Mouse (Mus musculus) hindbrain, embryonic 15.5 days (tissue): ENCODE results near the gene Timm10b. TPM values are rescaled to one million over a fixed set of nuclear protein-coding genes. Genes with fewer than 3 reads are reported as not detected.

Experiments
- ATAC-seq: fragments of 200-750 bp; cut with Nextera tagmentation; 2 replicates; pipeline ENCODE4 v1.8.0; 2017; ENCODE audit warnings: low read depth, moderate number of reproducible peaks, moderate TSS enrichment; ENCODE audit not compliant: low FRiP score
- H3K27ac ChIP-seq: fragments of 300-500 bp; sonication (generic); replicated peaks from 2 replicates; pipeline ENCODE4 v1.5.1; 2015; ENCODE audit warnings: mild to moderate bottlenecking, inconsistent platforms
- H3K27me3 ChIP-seq: fragments of 300-500 bp; sonication (generic); 2 replicates; pipeline ENCODE4 v1.6.1; 2015; ENCODE audit warnings: control low read depth, inconsistent platforms
- H3K36me3 ChIP-seq: fragments of 300-500 bp; sonication (generic); 2 replicates; pipeline ENCODE4 v1.6.1; 2015; ENCODE audit warnings: control low read depth, inconsistent platforms
- H3K4me1 ChIP-seq: fragments of 300-500 bp; sonication (generic); replicated peaks from 2 replicates; pipeline ENCODE4 v1.6.1; 2015; ENCODE audit warnings: control low read depth, inconsistent platforms
- H3K4me2 ChIP-seq: fragments of 300-500 bp; sonication (generic); 2 replicates; pipeline ENCODE4 v1.6.1; 2015; ENCODE audit warnings: moderate library complexity, mild to moderate bottlenecking, inconsistent platforms
- H3K4me3 ChIP-seq: fragments of 300-500 bp; sonication (generic); 2 replicates; pipeline ENCODE4 v1.5.1; 2015; ENCODE audit warnings: mild to moderate bottlenecking, inconsistent platforms
- H3K9ac ChIP-seq: fragments of 300-500 bp; sonication (generic); 2 replicates; pipeline ENCODE4 v1.6.1; 2015; ENCODE audit warnings: inconsistent platforms
- H3K9me3 ChIP-seq: fragments of 300-500 bp; sonication (generic); 2 replicates; pipeline ENCODE4 v1.6.1; 2016; ENCODE audit warnings: control low read depth, inconsistent platforms
- WGBS: fragments of 180-500 bp; shearing (Covaris S2); methylation state at CpG from one replicate; pipeline ENCODE4 v1.1.7; 2015; 5-methylcytosine and 5-hydroxymethylcytosine counted together
- polyA plus RNA-seq: library from polyadenylated mRNA; unstranded; fragments of >200 nt; fragmentation: Nextera tagmentation; extraction: Ambion mirVana; gene quantifications from 2 replicates; pipeline ENCODE4 v1.2.1, GENCODE M21; 2015

The Timm10b gene
- polyA plus RNA-seq, 1 experiment from 2014 or later, result 145 TPM

DNA sequence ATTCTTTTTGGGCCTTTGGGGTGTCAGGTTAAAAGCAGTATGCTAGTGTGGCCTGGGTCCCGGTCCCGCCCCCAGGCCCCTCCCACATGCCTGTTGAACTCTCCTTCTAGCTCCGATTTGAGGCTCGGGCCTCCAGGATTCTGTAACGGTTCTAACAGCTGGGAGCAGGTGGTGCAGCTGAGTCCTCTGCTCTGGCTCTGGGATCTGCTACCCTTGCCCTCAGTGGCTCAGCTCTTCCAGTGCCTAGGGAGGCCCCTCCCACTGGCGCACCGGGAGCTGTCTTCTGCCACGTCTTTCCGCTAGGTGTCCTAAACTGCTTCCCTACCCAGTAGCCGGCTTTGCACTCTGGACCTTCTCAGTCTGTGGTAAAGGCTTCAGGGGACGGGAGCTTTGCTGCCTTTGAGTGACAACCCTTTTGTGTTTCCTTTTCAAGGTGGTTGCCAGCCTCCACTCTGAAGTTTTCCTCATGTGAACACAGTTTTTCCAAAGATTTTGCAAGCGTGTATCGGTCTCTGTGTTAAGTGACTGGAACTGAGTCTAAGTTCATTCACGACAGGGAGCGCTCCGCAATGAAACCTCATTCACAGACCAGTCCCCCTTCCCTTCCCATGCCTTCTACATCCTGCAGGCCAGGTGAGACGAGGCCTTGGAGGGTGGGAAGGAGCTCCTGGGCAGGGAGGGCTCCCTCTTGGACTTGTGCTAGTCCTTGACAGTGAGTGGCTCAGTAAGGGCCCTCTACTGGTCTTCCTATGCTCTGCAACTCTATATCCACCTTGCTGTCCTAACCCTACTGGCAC, 11.0 kb downstream of the Timm10b start, which contains the start of gene Dnhd1:
Gene Dnhd1 (plus strand): TSS at position 189 of the 797 bp plus-strand sequence.
- peak within 1 kb of the TSS; percentile 40 for H3K4me3 ChIP-seq
- no peaks in the 10 kb centered on the region for H3K36me3 ChIP-seq
- H3K27ac ChIP-seq, result no peak within 1 kb of the TSS
- peak; percentile 91 for ATAC-seq
- peak within 1 kb of the TSS; percentile 72 for H3K4me2 ChIP-seq
- peaks cover 5% of the 10 kb centered on the region for H3K4me1 ChIP-seq
- H3K27me3 ChIP-seq, result no peaks in the 10 kb centered on the region
- H3K9me3 ChIP-seq, result no peaks in the 10 kb centered on the region
- H3K9ac ChIP-seq, result 0 out of 2 replicates have a peak within 1 kb of the TSS, but pooled peaks have one; percentile 10
- WGBS, result 3% methylated on average over 17 of the region's 17 CpGs

GRCm38 (mm10) chr7:105685541-105686197, 45.8 kb downstream of the Timm10b start:
- peak; percentile 73; the same call in 1 of the 2 replicates for ATAC-seq
- peak overlapping the region; percentile 33; the same call in 1 of the 2 replicates for H3K4me2 ChIP-seq
- WGBS, result 17% methylated on average over 13 of the region's 13 CpGs
- H3K9me3 ChIP-seq, result no peaks in the 10 kb centered on the region
- H3K27me3 ChIP-seq, result no peaks in the 10 kb centered on the region
- H3K27ac ChIP-seq, result no peak overlapping the region
- H3K36me3 ChIP-seq, result no peaks in the 10 kb centered on the region
- no peaks in the 10 kb centered on the region for H3K4me1 ChIP-seq
- H3K4me3 ChIP-seq, result no peak overlapping the region
- no peak overlapping the region for H3K9ac ChIP-seq

DNA sequence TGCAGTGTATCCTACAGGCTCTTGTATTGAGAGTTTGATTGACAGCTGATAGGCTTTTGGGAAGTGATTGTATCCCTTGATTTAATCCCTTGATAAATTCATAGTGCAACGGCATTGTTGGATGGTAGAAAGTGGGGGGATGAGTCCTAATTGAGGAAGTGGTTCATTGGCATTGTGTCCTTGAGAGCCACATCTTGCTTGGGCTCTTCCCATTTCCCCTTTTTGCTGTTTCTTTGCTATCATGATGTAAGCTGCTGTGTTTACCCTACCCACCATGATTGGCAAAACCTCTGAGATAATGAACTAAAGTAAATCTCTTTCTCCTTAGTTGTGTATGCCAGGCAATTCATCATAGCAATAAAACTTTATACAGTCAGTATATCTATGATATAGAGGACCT, 51.0 kb downstream of the Timm10b start:
- H3K9ac ChIP-seq, result no peak overlapping the region
- no peaks in the 10 kb centered on the region for H3K4me1 ChIP-seq
- WGBS, result 86% methylated on average over 1 of the region's 1 CpGs
- H3K36me3 ChIP-seq, result no peaks in the 10 kb centered on the region
- H3K27me3 ChIP-seq, result no peaks in the 10 kb centered on the region
- ATAC-seq, result no peak
- no peaks in the 10 kb centered on the region for H3K9me3 ChIP-seq
- H3K4me2 ChIP-seq, result no peak overlapping the region
- H3K4me3 ChIP-seq, result no peak overlapping the region
- H3K27ac ChIP-seq, result no peak overlapping the region

Other genes starting within 250 kb of the Timm10b start
- gene Fam160a2, start 240.0 kb upstream of the Timm10b start, polyA plus RNA-seq, result 43.7 and 45.1 TPM in 2 replicates
- gene Cnga4, start 235.5 kb upstream of the Timm10b start, polyA plus RNA-seq, result 0.08 and 0.12 TPM in 2 replicates
- gene Cckbr, start 214.3 kb upstream of the Timm10b start, polyA plus RNA-seq, result 5.2 and 5.5 TPM in 2 replicates
- gene Cavin3, start 157.8 kb upstream of the Timm10b start, polyA plus RNA-seq, result 37.6 and 41.2 TPM in 2 replicates
- 88.5 and 94.2 TPM in 2 replicates for gene Smpd1, start 85.7 kb upstream of the Timm10b start, polyA plus RNA-seq
- gene Apbb1, start 58.4 kb upstream of the Timm10b start, polyA plus RNA-seq, result 294 and 330 TPM in 2 replicates
- gene Hpx, start 39.9 kb upstream of the Timm10b start, polyA plus RNA-seq, result 0.39 TPM in 1 of 2 replicates, not detected in the other
- gene Trim3, start 6.5 kb upstream of the Timm10b start, polyA plus RNA-seq, result 106 and 112 TPM in 2 replicates
- 81.8 and 92.0 TPM in 2 replicates for gene Arfip2, start 360 bp downstream of the Timm10b start, polyA plus RNA-seq
- gene Gm45799, start 496 bp downstream of the Timm10b start, polyA plus RNA-seq, result 18.2 and 18.7 TPM in 2 replicates
- 1.1 and 1.3 TPM in 2 replicates for gene Dnhd1, start 10.8 kb downstream of the Timm10b start, polyA plus RNA-seq
- 199 and 201 TPM in 2 replicates for gene Ilk, start 96.5 kb downstream of the Timm10b start, polyA plus RNA-seq
- gene Rrp8, start 97.3 kb downstream of the Timm10b start, polyA plus RNA-seq, result 24.9 and 26.0 TPM in 2 replicates
- gene Taf10, start 104.3 kb downstream of the Timm10b start, polyA plus RNA-seq, result 100 and 110 TPM in 2 replicates
- gene Tpp1, start 112.2 kb downstream of the Timm10b start, polyA plus RNA-seq, result 45.7 and 46.2 TPM in 2 replicates
- 14.3 and 14.8 TPM in 2 replicates for gene Dchs1, start 147.6 kb downstream of the Timm10b start, polyA plus RNA-seq
- 178 and 195 TPM in 2 replicates for gene Mrpl17, start 171.0 kb downstream of the Timm10b start, polyA plus RNA-seq